Mouse (Mus musculus) macrophage (primary cell): ENCODE measurements around the gene 1700029H14Rik. TPM values are rescaled to one million over a fixed set of nuclear protein-coding genes. Genes with fewer than 3 reads are reported as not detected.

Experiments used
- H3K27ac ChIP-seq: fragments of 350-480 bp; formaldehyde crosslinking; 2 replicates; pipeline ENCODE4 v1.9.0; 2021
- H3K36me3 ChIP-seq: fragments of 350-480 bp; formaldehyde crosslinking; 2 replicates; pipeline ENCODE4 v1.9.0; 2021; ENCODE audit errors: inconsistent target
- H3K4me3 ChIP-seq: fragments of 350-480 bp; formaldehyde crosslinking; 2 replicates; pipeline ENCODE4 v1.9.0; 2021; ENCODE audit errors: inconsistent target
- H3K79me2 ChIP-seq: fragments of 350-480 bp; formaldehyde crosslinking; 2 replicates; pipeline ENCODE4 v1.9.0; 2021; ENCODE audit errors: inconsistent target
- WGBS: methylation state at CpG from one replicate; pipeline ENCODE4 v1.1.7; 2026; ENCODE audit warnings: inconsistent platforms; ENCODE audit not compliant: missing documents; 5-methylcytosine and 5-hydroxymethylcytosine counted together
- polyA plus RNA-seq: library from polyadenylated mRNA; stranded (reverse); fragments of 250-400 nt; gene quantifications from 3 replicates; pipeline ENCODE4 v1.2.4, GENCODE M21; 2018; ENCODE audit warnings: inconsistent platforms
- total RNA-seq, 78 experiments: library from RNA; depleted of rRNA; stranded (reverse); fragments of 250-400 nt; gene quantifications; 1 replicate in 9 of 78; 2 replicates in 24 of 78; 3 replicates in 43 of 78; 4 replicates in 2 of 78; pipeline ENCODE4 v1.2.4; 2018; ENCODE audit warnings: inconsistent platforms in 56 of 78

Gene 1700029H14Rik
- 1 to 10 TPM in 16 of 26 experiments, under 1 TPM in 2, not detected in 8; 0.58 to 6.6 (median 2.1) TPM for total RNA-seq (2018; cell fraction: chromatin; rRNA removed)
- total RNA-seq (2018; cell fraction: cytosol; rRNA removed) = not detected
- total RNA-seq (2018; cell fraction: nucleus; rRNA removed) = 1 to 10 TPM in 9 of 26 experiments, under 1 TPM in 6, not detected in 11; 0.47 to 4.3 (median 1.1) TPM
- not detected in 3 replicates for polyA plus RNA-seq

GRCm38 (mm10) chr8:13562118-13562517 lies at the start of gene 1700029H14Rik:
TSS of gene 1700029H14Rik (minus strand) at chr8:13562461.
- H3K36me3 ChIP-seq = peaks cover 7% of the 10 kb centered on the region
- no peak within 1 kb of the TSS for H3K4me3 ChIP-seq
- no peak within 1 kb of the TSS for H3K27ac ChIP-seq
- H3K79me2 ChIP-seq = no peaks in the 10 kb centered on the region
- WGBS = 33% methylated on average over 11 of the region's 13 CpGs

GRCm38 (mm10) chr8:13611702-13612101 lies 49.4 kb upstream of the 1700029H14Rik start:
- H3K36me3 ChIP-seq = peaks cover 74% of the 10 kb centered on the region
- peaks cover 54% of the 10 kb centered on the region; the same call in 1 of the 2 replicates for H3K79me2 ChIP-seq
- H3K27ac ChIP-seq = no peak overlapping the region
- H3K4me3 ChIP-seq = no peak overlapping the region
- WGBS = 94% methylated on average over 10 of the region's 12 CpGs

GRCm38 (mm10) chr8:13609971-13610370 lies 47.7 kb upstream of the 1700029H14Rik start:
- peaks cover 37% of the 10 kb centered on the region; the same call in 1 of the 2 replicates for H3K79me2 ChIP-seq
- 87% methylated on average over 5 of the region's 5 CpGs for WGBS
- H3K36me3 ChIP-seq = peaks cover 91% of the 10 kb centered on the region

GRCm38 (mm10) chr8:13608946-13609345 lies 46.7 kb upstream of the 1700029H14Rik start:
- Histone ChIP-seq H3K4me3 (no peak overlapping the region), H3K36me3 (peaks cover 92% of the 10 kb centered on the region), H3K27ac (no peak overlapping the region), H3K79me2 (peaks cover 27% of the 10 kb centered on the region; the same call in 1 of the 2 replicates)
- 91% methylated on average over 6 of the region's 6 CpGs for WGBS

More at GRCm38 (mm10) chr8:13609971-13610370, 47.7 kb upstream of the 1700029H14Rik start:
- H3K4me3 ChIP-seq = no peak overlapping the region
- H3K27ac ChIP-seq = no peak overlapping the region

- Histone ChIP-seq H3K4me3 (no peak overlapping the region), H3K36me3 (peaks cover 71% of the 10 kb centered on the region; the same call in 1 of the 2 replicates), H3K79me2 (peaks cover 36% of the 10 kb centered on the region; the same call in 1 of the 2 replicates), H3K27ac (no peak overlapping the region)
- 91% methylated on average over 7 of the region's 7 CpGs for WGBS
These were observed 43.7 kb upstream of the 1700029H14Rik start for GRCm38 (mm10) chr8:13605920-13606480.

- H3K4me3 ChIP-seq = no peak overlapping the region
- 88% methylated on average over 8 of the region's 8 CpGs for WGBS
- H3K79me2 ChIP-seq = peaks cover 52% of the 10 kb centered on the region; the same call in 1 of the 2 replicates
- peaks cover 50% of the 10 kb centered on the region; the same call in 1 of the 2 replicates for H3K36me3 ChIP-seq
- H3K27ac ChIP-seq = no peak overlapping the region
These were observed 40.4 kb upstream of the 1700029H14Rik start for GRCm38 (mm10) chr8:13602621-13603020.

- Histone ChIP-seq H3K27ac (peak overlapping the region; percentile 83), H3K79me2 (peaks cover 54% of the 10 kb centered on the region; the same call in 1 of the 2 replicates), H3K4me3 (no peak overlapping the region), H3K36me3 (peaks cover 55% of the 10 kb centered on the region)
- under 1% methylated on average over 11 of the region's 11 CpGs for WGBS
These were observed 38.9 kb upstream of the 1700029H14Rik start for GRCm38 (mm10) chr8:13601166-13601565.

GRCm38 (mm10) chr8:13600716-13601115 lies 38.5 kb upstream of the 1700029H14Rik start:
- WGBS = 22% methylated on average over 10 of the region's 10 CpGs

GRCm38 (mm10) chr8:13600204-13600603 lies 37.9 kb upstream of the 1700029H14Rik start:
- Histone ChIP-seq H3K27ac (peak overlapping the region; percentile 83), H3K79me2 (peaks cover 60% of the 10 kb centered on the region; the same call in 1 of the 2 replicates), H3K36me3 (peaks cover 45% of the 10 kb centered on the region), H3K4me3 (no peak overlapping the region)
- 12% methylated on average over 7 of the region's 7 CpGs for WGBS

More at GRCm38 (mm10) chr8:13600716-13601115, 38.5 kb upstream of the 1700029H14Rik start:
- Histone ChIP-seq H3K36me3 (peaks cover 50% of the 10 kb centered on the region), H3K79me2 (peaks cover 59% of the 10 kb centered on the region; the same call in 1 of the 2 replicates), H3K4me3 (no peak overlapping the region), H3K27ac (peak overlapping the region; percentile 83)

GRCm38 (mm10) chr8:13597777-13598176 lies 35.5 kb upstream of the 1700029H14Rik start:
- WGBS = 78% methylated on average over 6 of the region's 6 CpGs
- Histone ChIP-seq H3K36me3 (peaks cover 25% of the 10 kb centered on the region), H3K27ac (no peak overlapping the region), H3K79me2 (peaks cover 48% of the 10 kb centered on the region; the same call in 1 of the 2 replicates), H3K4me3 (no peak overlapping the region)

- Histone ChIP-seq H3K79me2 (peaks cover 35% of the 10 kb centered on the region; the same call in 1 of the 2 replicates), H3K4me3 (no peak overlapping the region), H3K27ac (peak overlapping the region; percentile 98), H3K36me3 (peaks cover 42% of the 10 kb centered on the region)
- WGBS = 76% methylated on average over 6 of the region's 6 CpGs
These were observed 33.6 kb upstream of the 1700029H14Rik start for GRCm38 (mm10) chr8:13595861-13596260.

GRCm38 (mm10) chr8:13594884-13595323 lies 32.6 kb upstream of the 1700029H14Rik start:
- 0% methylated on average over 11 of the region's 11 CpGs for WGBS
- Histone ChIP-seq H3K27ac (peak overlapping the region; percentile 98), H3K79me2 (peaks cover 28% of the 10 kb centered on the region; the same call in 1 of the 2 replicates), H3K4me3 (no peak overlapping the region), H3K36me3 (peaks cover 51% of the 10 kb centered on the region)

- Histone ChIP-seq H3K27ac (no peak overlapping the region), H3K36me3 (peaks cover 62% of the 10 kb centered on the region), H3K4me3 (no peak overlapping the region), H3K79me2 (peaks cover 12% of the 10 kb centered on the region; the same call in 1 of the 2 replicates)
- 72% methylated on average over 8 of the region's 8 CpGs for WGBS
These were observed 31.1 kb upstream of the 1700029H14Rik start for GRCm38 (mm10) chr8:13593340-13593739.

- no peak overlapping the region for H3K4me3 ChIP-seq
- H3K79me2 ChIP-seq = peaks cover 6% of the 10 kb centered on the region; the same call in 1 of the 2 replicates
- 95% methylated on average over 5 of the region's 6 CpGs for WGBS
- peaks cover 62% of the 10 kb centered on the region for H3K36me3 ChIP-seq
- no peak overlapping the region for H3K27ac ChIP-seq
These were observed 29.0 kb upstream of the 1700029H14Rik start for GRCm38 (mm10) chr8:13591246-13591645.

GRCm38 (mm10) chr8:13589071-13589470 lies 26.8 kb upstream of the 1700029H14Rik start:
- no peak overlapping the region for H3K27ac ChIP-seq
- WGBS = 94% methylated on average over 6 of the region's 6 CpGs
- H3K79me2 ChIP-seq = no peaks in the 10 kb centered on the region; the same call in 1 of the 2 replicates
- no peak overlapping the region for H3K4me3 ChIP-seq
- H3K36me3 ChIP-seq = peaks cover 83% of the 10 kb centered on the region
